Mouse (Mus musculus) embryonic fibroblast, embryonic 13.5 days (primary cell): ENCODE measurements around the gene Ftl1-ps1.

Experiments
- CTCF ChIP-seq: IDR thresholded peaks from 2 replicates; pipeline ENCODE4 v1.5.1; 2011; ENCODE audit warnings: mild to moderate bottlenecking, control low read depth, low read length, moderate library complexity, borderline replicate concordance; ENCODE audit not compliant: insufficient read depth
- POLR2A ChIP-seq: IDR thresholded peaks from 2 replicates; pipeline ENCODE4 v1.6.1; 2011; ENCODE audit warnings: low read depth, mild to moderate bottlenecking, control low read depth, low read length, moderate library complexity

DNA sequence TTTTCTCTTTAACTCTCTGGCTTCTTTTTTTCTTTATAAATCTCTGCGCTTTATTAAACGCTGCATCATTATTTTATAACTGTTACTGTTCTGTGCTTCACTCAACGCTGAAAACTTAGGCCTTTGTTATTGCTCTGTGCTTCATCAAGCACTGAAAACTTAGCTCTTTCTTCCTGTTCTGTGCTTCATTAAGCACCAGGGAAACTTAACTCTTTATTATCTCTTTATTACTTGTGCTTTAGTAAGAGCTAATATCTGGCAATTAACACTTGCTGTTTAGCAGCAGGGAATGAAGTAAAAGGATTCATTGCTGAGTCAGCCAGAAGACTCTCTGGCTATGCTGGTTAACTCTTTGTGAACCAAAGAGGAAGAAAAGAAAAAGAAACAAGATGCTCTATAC is 17.2 kb upstream of the Ftl1-ps1 start:
- no peak for TF ChIP-seq CTCF
- no peak for TF ChIP-seq POLR2A
